Mouse (Mus musculus) bone marrow, adult 2 months (tissue): Measurements from ENCODE around the gene Pogk. TPM values are rescaled to one million over a fixed set of nuclear protein-coding genes. Genes with fewer than 3 reads are reported as not detected.

ENCODE experiments used
- H3K27ac ChIP-seq: fragments of 200-500 bp; 2 replicates; pipeline ENCODE4 v1.5.1; 2012; ENCODE audit warnings: low read depth, mild to moderate bottlenecking, control low read depth, inconsistent platforms, low read length; ENCODE audit not compliant: control insufficient read depth, poor library complexity, insufficient read depth
- H3K4me1 ChIP-seq: fragments of 200-500 bp; 2 replicates; pipeline ENCODE4 v1.6.1; 2011; ENCODE audit warnings: low read length; ENCODE audit not compliant: control insufficient read depth, insufficient read depth
- H3K4me3 ChIP-seq: fragments of 200-500 bp; replicated peaks from 2 replicates; pipeline ENCODE3; 2011; ENCODE audit warnings: mild to moderate bottlenecking, low read depth, low read length, control low read depth; ENCODE audit not compliant: control insufficient read depth
- CTCF ChIP-seq: fragments of 200-500 bp; IDR thresholded peaks from 2 replicates; pipeline ENCODE4 v1.5.1; 2011; ENCODE audit warnings: low read length, control low read depth; ENCODE audit not compliant: control insufficient read depth, insufficient read depth
- POLR2A ChIP-seq: fragments of 200-500 bp; IDR thresholded peaks from 2 replicates; pipeline ENCODE4 v1.6.1; 2011; ENCODE audit warnings: low read depth, mild to moderate bottlenecking, control low read depth, low read length, borderline replicate concordance; ENCODE audit not compliant: control insufficient read depth
- WGBS: fragments of 180-500 bp; shearing (Covaris S2); methylation state at CpG from one replicate; pipeline ENCODE4 v1.1.7; 2018; 5-methylcytosine and 5-hydroxymethylcytosine counted together
- polyA plus RNA-seq: library from polyadenylated mRNA; stranded (reverse); fragments of >200 nt; gene quantifications from 2 replicates; pipeline ENCODE4 v1.2.4, GENCODE M21; 2011; ENCODE audit warnings: low replicate concordance; ENCODE audit not compliant: missing spikeins, insufficient read depth, insufficient read length

Pogk gene
- polyA plus RNA-seq, 1 experiment, result 3.4 TPM

DNA sequence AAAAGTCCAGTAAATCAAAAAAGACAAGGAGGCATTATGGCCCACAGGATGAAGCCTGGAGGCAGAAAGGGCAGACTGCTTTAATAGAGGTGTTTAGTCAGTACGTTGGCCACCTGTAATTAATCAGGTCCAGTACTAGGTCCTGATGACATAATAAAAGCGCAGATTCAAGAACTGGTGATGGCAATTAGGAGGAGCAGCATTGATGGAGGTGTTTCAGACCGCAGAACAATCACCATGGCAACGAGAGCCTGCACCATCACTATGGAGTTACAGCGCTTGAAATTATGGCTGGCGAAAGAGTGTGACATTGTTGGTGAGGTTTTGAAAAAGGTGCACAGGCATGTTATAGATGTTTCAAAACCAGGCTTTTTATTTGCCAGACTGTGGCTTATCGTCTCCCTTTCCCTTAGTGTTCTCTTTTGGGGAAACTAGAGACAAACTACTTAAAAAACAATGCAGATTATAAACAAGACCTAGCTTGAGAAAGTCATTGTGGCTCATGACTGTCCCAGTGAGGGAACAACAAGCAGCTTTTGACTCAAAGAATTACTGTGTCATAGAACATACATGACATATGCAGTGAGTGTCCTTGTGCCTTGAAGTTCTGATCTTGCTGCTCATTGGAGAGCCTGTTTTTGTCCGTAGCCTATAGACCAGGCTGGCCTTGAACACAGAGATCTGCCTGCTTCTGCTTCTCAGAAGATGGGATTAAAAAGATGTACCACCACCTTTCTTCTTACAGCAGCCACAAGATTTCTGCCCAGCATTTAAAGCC is 65.2 kb downstream of the Pogk start:
- 78% methylated on average over 8 of the region's 8 CpGs for WGBS
- no peak overlapping the region for H3K4me3 ChIP-seq
- H3K27ac ChIP-seq, result no peak overlapping the region
- peaks cover 5% of the 10 kb centered on the region; the same call in 1 of the 2 replicates for H3K4me1 ChIP-seq
- TF ChIP-seq CTCF (no peak), POLR2A (no peak)

DNA sequence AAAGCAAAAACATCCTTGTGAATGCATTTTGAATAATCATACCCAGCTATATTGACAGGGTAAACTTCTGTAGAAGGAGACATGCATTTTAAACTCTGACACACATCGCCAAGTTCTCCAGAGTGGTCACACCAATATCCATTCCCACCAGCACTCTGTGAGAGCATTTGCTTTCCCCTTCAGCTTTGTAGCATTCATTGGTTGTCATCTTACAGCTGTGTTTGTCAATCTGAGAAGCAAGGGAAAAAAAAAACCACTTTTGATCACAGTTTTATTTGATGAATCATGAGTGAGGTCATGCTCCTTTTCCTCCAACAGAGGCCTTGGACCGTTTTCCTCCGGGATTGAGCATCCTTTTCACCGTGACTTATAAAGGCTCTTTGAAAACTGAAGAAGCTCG is 66.1 kb downstream of the Pogk start:
- peaks cover 5% of the 10 kb centered on the region; the same call in 1 of the 2 replicates for H3K4me1 ChIP-seq
- TF ChIP-seq CTCF (no peak), POLR2A (no peak)
- H3K27ac ChIP-seq, result no peak overlapping the region
- H3K4me3 ChIP-seq, result no peak overlapping the region
- 78% methylated on average over 5 of the region's 5 CpGs for WGBS

DNA sequence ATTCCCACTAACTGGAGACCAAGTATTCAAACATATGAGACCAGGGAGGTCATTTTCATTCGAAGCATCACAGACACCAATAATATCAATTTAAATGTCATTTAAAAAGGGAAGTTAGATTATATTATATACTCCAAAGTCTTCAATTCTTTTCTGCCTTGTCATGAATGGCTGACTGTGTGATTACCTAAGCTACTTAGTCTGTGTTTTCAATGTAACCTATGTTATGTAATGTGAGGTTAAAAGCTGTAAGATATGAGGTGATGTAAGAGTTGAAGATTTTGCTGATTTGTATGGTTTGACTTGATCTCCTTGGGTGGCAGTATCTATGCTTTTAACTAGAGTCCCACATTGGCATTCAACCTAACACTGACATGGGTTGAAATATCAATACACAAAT is 67.1 kb downstream of the Pogk start:
- TF ChIP-seq CTCF, result no peak
- TF ChIP-seq POLR2A, result no peak

DNA sequence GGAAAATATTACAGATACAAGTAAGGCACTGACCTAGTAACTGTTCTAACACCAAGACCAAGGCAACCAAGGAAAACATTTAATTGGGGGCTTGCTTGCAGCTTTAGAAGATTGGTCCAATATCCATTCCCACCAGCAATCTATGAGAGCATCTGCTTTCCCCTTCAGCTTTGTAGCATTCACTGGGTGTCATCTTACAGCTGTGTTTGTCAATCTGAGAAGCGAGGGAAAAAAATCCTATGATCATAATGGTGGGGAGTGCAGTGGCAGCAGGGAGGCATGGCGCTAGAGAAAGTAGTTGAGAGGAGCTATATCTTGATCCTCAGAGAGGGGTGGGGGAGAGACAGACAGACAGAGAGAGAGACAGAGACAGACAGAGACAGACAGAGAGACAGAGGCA is 67.6 kb downstream of the Pogk start:
- H3K27ac ChIP-seq, result no peak overlapping the region
- no peak for TF ChIP-seq CTCF
- TF ChIP-seq POLR2A, result no peak
- 75% methylated on average over 2 of the region's 2 CpGs for WGBS
- peaks cover 4% of the 10 kb centered on the region; the same call in 1 of the 2 replicates for H3K4me1 ChIP-seq
- H3K4me3 ChIP-seq, result no peak overlapping the region

More for the DNA sequence above, 67.1 kb downstream of the Pogk start:
- 52% methylated on average over 1 of the region's 1 CpGs for WGBS
- Histone ChIP-seq H3K4me1 (peaks cover 5% of the 10 kb centered on the region; the same call in 1 of the 2 replicates), H3K27ac (no peak overlapping the region), H3K4me3 (no peak overlapping the region)

DNA sequence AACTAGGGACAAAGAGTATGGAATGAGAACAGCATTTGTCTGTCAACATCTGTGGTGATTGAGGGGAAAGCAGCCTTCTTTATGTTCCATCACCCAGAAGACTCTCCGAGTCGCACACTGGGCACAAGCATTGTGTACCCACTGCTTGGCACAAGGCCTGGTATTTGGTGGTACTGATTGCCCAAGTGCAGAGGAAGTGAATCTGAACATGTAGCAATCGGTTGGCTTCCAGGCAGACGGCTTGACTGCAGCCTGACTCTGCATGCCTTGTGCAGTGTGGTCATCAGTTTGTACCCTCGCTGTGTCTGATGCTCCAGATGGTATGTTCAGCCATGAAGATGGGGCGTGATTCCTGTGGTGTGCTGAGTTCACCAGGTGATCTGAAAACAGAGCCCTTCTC is 70.6 kb downstream of the Pogk start:
- WGBS, result 21% methylated on average over 6 of the region's 6 CpGs
- H3K4me3 ChIP-seq, result no peak overlapping the region
- no peak overlapping the region for H3K27ac ChIP-seq
- H3K4me1 ChIP-seq, result peaks cover 1% of the 10 kb centered on the region; the same call in 1 of the 2 replicates
- TF ChIP-seq CTCF (no peak), POLR2A (no peak)

Other genes starting within 250 kb of the Pogk start
- not detected in 2 replicates for gene Mael, start 171.1 kb downstream of the Pogk start, polyA plus RNA-seq
- gene Ildr2, start 155.7 kb downstream of the Pogk start, polyA plus RNA-seq, result not detected in 2 replicates
- gene Tada1, start 30.8 kb downstream of the Pogk start, polyA plus RNA-seq, result 12.3 and 18.4 TPM in 2 replicates
- not detected in 2 replicates for gene Gm4846, start 87.7 kb upstream of the Pogk start, polyA plus RNA-seq
- gene Gm4847, start 237.8 kb upstream of the Pogk start, polyA plus RNA-seq, result not detected in 2 replicates